Mouse (Mus musculus): ENCODE results near the gene Tes.

The Tes gene

GRCm38 (mm10) chr6:17079304-17079703, 14.4 kb downstream of the Tes start:
- WGBS, result 74% methylated on average over 5 of the region's 5 CpGs

- WGBS, result 78% methylated on average over 5 of the region's 5 CpGs
Measured at GRCm38 (mm10) chr6:17079826-17080225, 14.9 kb downstream of the Tes start.

- 89% methylated on average over 4 of the region's 4 CpGs for WGBS
Measured at GRCm38 (mm10) chr6:17082238-17082637, 17.3 kb downstream of the Tes start.

- 72% methylated on average over 5 of the region's 5 CpGs for WGBS
Measured at GRCm38 (mm10) chr6:17082800-17083199, 17.9 kb downstream of the Tes start.

- WGBS, result 64% methylated on average over 6 of the region's 6 CpGs
Measured at GRCm38 (mm10) chr6:17087485-17087884, 22.5 kb downstream of the Tes start.

GRCm38 (mm10) chr6:17097301-17097700, 32.4 kb downstream of the Tes start:
- 89% methylated on average over 8 of the region's 8 CpGs for WGBS

GRCm38 (mm10) chr6:17098559-17098958, 33.6 kb downstream of the Tes start:
- 96% methylated on average over 9 of the region's 9 CpGs for WGBS

- 78% methylated on average over 25 of the region's 25 CpGs for WGBS
Measured at GRCm38 (mm10) chr6:17099477-17100130, 34.7 kb downstream of the Tes start.

- WGBS, result 88% methylated on average over 5 of the region's 5 CpGs
Measured at GRCm38 (mm10) chr6:17106493-17106892, 41.5 kb downstream of the Tes start.

GRCm38 (mm10) chr6:17109204-17109603, 44.3 kb downstream of the Tes start:
- 73% methylated on average over 4 of the region's 4 CpGs for WGBS

GRCm38 (mm10) chr6:17110564-17111100, 45.7 kb downstream of the Tes start:
- WGBS, result 70% methylated on average over 6 of the region's 6 CpGs

GRCm38 (mm10) chr6:17112081-17112480, 47.1 kb downstream of the Tes start:
- WGBS, result 78% methylated on average over 1 of the region's 1 CpGs

GRCm38 (mm10) chr6:17112990-17113389, 48.0 kb downstream of the Tes start:
- WGBS, result 67% methylated on average over 2 of the region's 2 CpGs

- 39% methylated on average over 5 of the region's 5 CpGs for WGBS
Measured at GRCm38 (mm10) chr6:17114588-17114987, 49.6 kb downstream of the Tes start.

GRCm38 (mm10) chr6:17115046-17115790, 50.3 kb downstream of the Tes start:
- whole genome bisulfite sequencing, result 68% methylated on average over 2 of the region's 2 CpGs

- WGBS, result 44% methylated on average over 7 of the region's 7 CpGs
Measured at GRCm38 (mm10) chr6:17119521-17120232, 54.7 kb downstream of the Tes start.

- 80% methylated on average over 2 of the region's 2 CpGs for WGBS
Measured at GRCm38 (mm10) chr6:17140021-17140420, 75.1 kb downstream of the Tes start.

GRCm38 (mm10) chr6:17142577-17143359, 77.8 kb downstream of the Tes start:
- WGBS, result 29% methylated on average over 4 of the region's 4 CpGs

- WGBS, result 54% methylated on average over 4 of the region's 4 CpGs
Measured at GRCm38 (mm10) chr6:17151071-17151715, 86.2 kb downstream of the Tes start.

- WGBS, result 72% methylated on average over 3 of the region's 3 CpGs
Measured at GRCm38 (mm10) chr6:17152551-17152950, 87.6 kb downstream of the Tes start.

All from cerebral cortex, adult 2 months (tissue).